Mouse (Mus musculus) myocyte (in vitro differentiated cells): ENCODE measurements around the gene Vmn1r63. TPM values are rescaled to one million over a fixed set of nuclear protein-coding genes. Genes with fewer than 3 reads are reported as not detected.
"Not testable (repeated sequence)": the region's sequence is repeated elsewhere in the genome, so short reads cannot be mapped to it uniquely, and the experiment has no call there.

Experiments used
- H3K27me3 ChIP-seq: one replicate; pipeline ENCODE4 v1.6.1; 2011; ENCODE audit not compliant: control insufficient read depth, insufficient read depth, insufficient read length
- H3K36me3 ChIP-seq: one replicate; pipeline ENCODE4 v1.6.1; 2011; ENCODE audit not compliant: control insufficient read depth, insufficient read depth
- H3K4me2 ChIP-seq: one replicate; pipeline ENCODE4 v1.6.1; 2011; ENCODE audit warnings: low read depth, control low read depth
- H3K4me3 ChIP-seq: one replicate; pipeline ENCODE4 v1.5.1; 2011; ENCODE audit warnings: mild to moderate bottlenecking, control low read depth, moderate library complexity
- H3K79me2 ChIP-seq: one replicate; pipeline ENCODE4 v1.6.1; 2011; ENCODE audit not compliant: control insufficient read depth, insufficient read depth
- H3ac ChIP-seq: one replicate; pipeline ENCODE4 v1.6.1; 2011; ENCODE audit not compliant: control insufficient read depth, insufficient read length
- polyA plus RNA-seq: library from polyadenylated mRNA; unstranded; fragments of >200 nt; fragmentation: generic; extraction: Trizol; gene quantifications from one replicate; pipeline ENCODE4 v1.2.1, GENCODE M21; 2012; ENCODE audit warnings: missing spikeins

Vmn1r63 gene
- polyA plus RNA-seq: not detected

DNA sequence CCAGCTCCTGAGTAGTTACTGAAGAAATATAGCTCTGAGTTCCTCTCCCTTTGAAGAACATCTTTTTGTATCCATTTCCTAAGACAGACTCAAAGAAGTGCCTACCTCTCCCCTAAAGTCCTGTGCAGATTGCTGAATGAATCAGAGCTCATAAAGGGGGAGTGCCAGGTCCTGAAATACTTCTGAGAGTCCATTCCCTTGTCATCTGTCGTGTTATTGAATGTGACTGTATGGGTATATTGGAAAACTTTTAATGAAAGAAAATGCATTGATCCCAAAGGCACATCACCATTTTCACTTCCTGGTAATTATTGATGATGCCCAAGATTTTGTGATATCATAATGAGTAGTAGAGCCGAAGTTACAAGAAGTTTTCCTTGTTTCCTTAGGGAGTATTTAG is at the start of gene Vmn1r63:
Vmn1r63 (minus strand) TSS at position 101 of the 400 bp plus-strand sequence.
- H3K79me2 ChIP-seq, H3K4me3 ChIP-seq, H3K36me3 ChIP-seq, H3K27me3 ChIP-seq, H3ac ChIP-seq, H3K4me2 ChIP-seq: not testable (repeated sequence)

Other genes starting within 250 kb of the Vmn1r63 start
- gene Vmn1r61, start 192.2 kb downstream of the Vmn1r63 start, polyA plus RNA-seq: not detected
- gene Vmn1r62, start 131.8 kb downstream of the Vmn1r63 start, polyA plus RNA-seq: not detected
- gene Vmn1r64, start 79.1 kb upstream of the Vmn1r63 start, polyA plus RNA-seq: not detected
- gene Vmn1r65, start 205.6 kb upstream of the Vmn1r63 start, polyA plus RNA-seq: not detected
- gene Nlrp4c, start 239.7 kb upstream of the Vmn1r63 start, polyA plus RNA-seq: not detected